Mouse (Mus musculus): Measurements from ENCODE around the gene Gtf3c5. TPM values are rescaled to one million over a fixed set of nuclear protein-coding genes. Genes with fewer than 3 reads are reported as not detected.

Gene Gtf3c5
- polyA plus RNA-seq, 1 experiment from 2014 or later = 48.8 TPM

GRCm38 (mm10) chr2:28606601-28607340, 23.2 kb upstream of the Gtf3c5 start:
- Histone ChIP-seq H3K27me3 (no peaks in the 10 kb centered on the region), H3K4me3 (replicated peaks) (no peak overlapping the region), H3K27ac (no peak overlapping the region), H3K4me1 (peaks cover 31% of the 10 kb centered on the region), H3K9me3 (replicated peaks) (no peaks in the 10 kb centered on the region), H3K4me2 (no peak overlapping the region), H3K36me3 (no peaks in the 10 kb centered on the region), H3K9ac (no peak overlapping the region)
- WGBS = 65% methylated on average over 8 of the region's 8 CpGs
- no peak for ATAC-seq (replicated peaks; ENCODE audit: low FRiP score)

GRCm38 (mm10) chr2:28605789-28606541, 22.4 kb upstream of the Gtf3c5 start:
- no peak overlapping the region for H3K4me3 ChIP-seq (replicated peaks)
- 47% methylated on average over 14 of the region's 14 CpGs for WGBS
- no peaks in the 10 kb centered on the region for H3K27me3 ChIP-seq
- H3K36me3 ChIP-seq = no peaks in the 10 kb centered on the region
- H3K9me3 ChIP-seq (replicated peaks) = no peaks in the 10 kb centered on the region
- peaks cover 28% of the 10 kb centered on the region for H3K4me1 ChIP-seq
- no peak overlapping the region for H3K4me2 ChIP-seq
- no peak overlapping the region for H3K9ac ChIP-seq
- no peak for ATAC-seq (replicated peaks; ENCODE audit: low FRiP score)
- H3K27ac ChIP-seq = no peak overlapping the region

- Histone ChIP-seq H3K4me3 (replicated peaks) (no peak overlapping the region), H3K27me3 (no peaks in the 10 kb centered on the region), H3K27ac (no peak overlapping the region), H3K36me3 (no peaks in the 10 kb centered on the region), H3K9ac (no peak overlapping the region), H3K9me3 (replicated peaks) (no peaks in the 10 kb centered on the region), H3K4me2 (no peak overlapping the region), H3K4me1 (peaks cover 36% of the 10 kb centered on the region)
- WGBS = 90% methylated on average over 5 of the region's 5 CpGs
- no peak for ATAC-seq (replicated peaks; ENCODE audit: low FRiP score)
Measured at GRCm38 (mm10) chr2:28603542-28603941, 20.0 kb upstream of the Gtf3c5 start.

GRCm38 (mm10) chr2:28601720-28602590, 18.4 kb upstream of the Gtf3c5 start:
- Histone ChIP-seq H3K4me1 (peaks cover 34% of the 10 kb centered on the region), H3K4me2 (no peak overlapping the region), H3K9me3 (replicated peaks) (no peaks in the 10 kb centered on the region), H3K9ac (no peak overlapping the region), H3K36me3 (no peaks in the 10 kb centered on the region), H3K4me3 (replicated peaks) (no peak overlapping the region), H3K27me3 (no peaks in the 10 kb centered on the region), H3K27ac (peak overlapping the region; percentile 32; the same call in 1 of the 2 replicates)
- 54% methylated on average over 12 of the region's 12 CpGs for WGBS
- peak; percentile 47 for ATAC-seq (replicated peaks; ENCODE audit: low FRiP score)

GRCm38 (mm10) chr2:28599569-28599900, 16.0 kb upstream of the Gtf3c5 start:
- H3K36me3 ChIP-seq = no peaks in the 10 kb centered on the region
- H3K27ac ChIP-seq = no peak overlapping the region
- peaks cover 25% of the 10 kb centered on the region for H3K4me1 ChIP-seq
- H3K9me3 ChIP-seq (replicated peaks) = no peaks in the 10 kb centered on the region
- no peak overlapping the region for H3K4me3 ChIP-seq (replicated peaks)
- 68% methylated on average over 6 of the region's 6 CpGs for WGBS
- ATAC-seq (replicated peaks; ENCODE audit: low FRiP score) = no peak
- no peaks in the 10 kb centered on the region; the same call in 1 of the 2 replicates for H3K27me3 ChIP-seq
- no peak overlapping the region for H3K9ac ChIP-seq
- no peak overlapping the region for H3K4me2 ChIP-seq

- H3K9me3 ChIP-seq (replicated peaks) = no peaks in the 10 kb centered on the region
- H3K4me1 ChIP-seq = peaks cover 25% of the 10 kb centered on the region
- no peaks in the 10 kb centered on the region; the same call in 1 of the 2 replicates for H3K27me3 ChIP-seq
- 46% methylated on average over 12 of the region's 12 CpGs for WGBS
- H3K36me3 ChIP-seq = no peaks in the 10 kb centered on the region
- H3K4me2 ChIP-seq = no peak overlapping the region
- no peak for ATAC-seq (replicated peaks; ENCODE audit: low FRiP score)
- no peak overlapping the region; the same call in 1 of the 2 replicates for H3K27ac ChIP-seq
- no peak overlapping the region for H3K4me3 ChIP-seq (replicated peaks)
- no peak overlapping the region for H3K9ac ChIP-seq
Measured at GRCm38 (mm10) chr2:28598692-28599568, 15.4 kb upstream of the Gtf3c5 start.

GRCm38 (mm10) chr2:28597733-28598547, 14.4 kb upstream of the Gtf3c5 start:
- peak; percentile 61; the same call in 1 of the 2 replicates for ATAC-seq (replicated peaks; ENCODE audit: low FRiP score)

GRCm38 (mm10) chr2:28596998-28597397, 13.4 kb upstream of the Gtf3c5 start:
- Histone ChIP-seq H3K9me3 (replicated peaks) (no peaks in the 10 kb centered on the region), H3K27me3 (peaks cover 8% of the 10 kb centered on the region; the same call in 1 of the 2 replicates), H3K27ac (no peak overlapping the region), H3K4me2 (no peak overlapping the region), H3K36me3 (no peaks in the 10 kb centered on the region), H3K9ac (no peak overlapping the region), H3K4me1 (peaks cover 25% of the 10 kb centered on the region), H3K4me3 (replicated peaks) (no peak overlapping the region)
- ATAC-seq (replicated peaks; ENCODE audit: low FRiP score) = no peak
- 90% methylated on average over 7 of the region's 7 CpGs for WGBS

More at GRCm38 (mm10) chr2:28597733-28598547, 14.4 kb upstream of the Gtf3c5 start:
- no peak overlapping the region; the same call in 1 of the 2 replicates for H3K27ac ChIP-seq
- no peak overlapping the region for H3K9ac ChIP-seq
- no peaks in the 10 kb centered on the region for H3K36me3 ChIP-seq
- H3K27me3 ChIP-seq = peaks cover 8% of the 10 kb centered on the region; the same call in 1 of the 2 replicates
- H3K4me2 ChIP-seq = no peak overlapping the region
- H3K4me3 ChIP-seq (replicated peaks) = no peak overlapping the region
- no peaks in the 10 kb centered on the region for H3K9me3 ChIP-seq (replicated peaks)
- 74% methylated on average over 7 of the region's 7 CpGs for WGBS
- H3K4me1 ChIP-seq = peaks cover 28% of the 10 kb centered on the region

GRCm38 (mm10) chr2:28596021-28596420, 12.5 kb upstream of the Gtf3c5 start:
- no peaks in the 10 kb centered on the region for H3K36me3 ChIP-seq
- peaks cover 8% of the 10 kb centered on the region; the same call in 1 of the 2 replicates for H3K27me3 ChIP-seq
- no peak for ATAC-seq (replicated peaks; ENCODE audit: low FRiP score)
- 77% methylated on average over 7 of the region's 7 CpGs for WGBS
- no peaks in the 10 kb centered on the region for H3K9me3 ChIP-seq (replicated peaks)
- H3K4me3 ChIP-seq (replicated peaks) = no peak overlapping the region
- peaks cover 21% of the 10 kb centered on the region for H3K4me1 ChIP-seq
- H3K9ac ChIP-seq = no peak overlapping the region
- H3K27ac ChIP-seq = no peak overlapping the region
- H3K4me2 ChIP-seq = no peak overlapping the region

GRCm38 (mm10) chr2:28592809-28593208, 9.3 kb upstream of the Gtf3c5 start:
- Histone ChIP-seq H3K4me1 (peaks cover 5% of the 10 kb centered on the region), H3K4me2 (peak overlapping the region; percentile 43), H3K27ac (no peak overlapping the region), H3K36me3 (no peaks in the 10 kb centered on the region), H3K27me3 (peaks cover 8% of the 10 kb centered on the region; the same call in 1 of the 2 replicates), H3K9me3 (replicated peaks) (no peaks in the 10 kb centered on the region), H3K4me3 (replicated peaks) (peak overlapping the region; percentile 15; the same call in 1 of the 2 replicates), H3K9ac (no peak overlapping the region)
- ATAC-seq (replicated peaks; ENCODE audit: low FRiP score) = no peak
- WGBS = 8% methylated on average over 15 of the region's 15 CpGs
